Mouse (Mus musculus): ENCODE measurements around the gene Rnase1. TPM values are rescaled to one million over a fixed set of nuclear protein-coding genes. Genes with fewer than 3 reads are reported as not detected.
"Not testable (repeated sequence)": the region's sequence is repeated elsewhere in the genome, so short reads cannot be mapped to it uniquely, and the experiment has no call there.

Rnase1 gene
- polyA plus RNA-seq (2011; ENCODE audit: insufficient read depth, insufficient read length, low replicate concordance, missing spikeins): not detected in 2 replicates

GRCm38 (mm10) chr14:51146685-51147084 is at the start of gene Rnase1:
Rnase1 (minus strand) TSS chr14:51146785.
- H3K27ac ChIP-seq (ENCODE audit: control insufficient read depth, insufficient read depth, low read depth, low read length, poor library complexity): no peak within 1 kb of the TSS
- H3K4me3 ChIP-seq (replicated peaks; ENCODE audit: control insufficient read depth, low read depth, low read length): no peak within 1 kb of the TSS
- WGBS: 83% methylated on average over 2 of the region's 2 CpGs
- TF ChIP-seq CTCF (IDR thresholded peaks at IDR 0.05; ENCODE audit: control insufficient read depth, insufficient read depth, low read length): no peak
- TF ChIP-seq POLR2A (IDR thresholded peaks at IDR 0.05; ENCODE audit: borderline replicate concordance, control insufficient read depth, low read depth, low read length): no peak
- H3K4me1 ChIP-seq (ENCODE audit: control insufficient read depth, insufficient read depth, low read length): no peaks in the 10 kb centered on the region; the same call in 1 of the 2 replicates

- H3K4me1 ChIP-seq (ENCODE audit: control insufficient read depth, insufficient read depth, low read length): no peaks in the 10 kb centered on the region
- H3K27ac ChIP-seq (ENCODE audit: control insufficient read depth, insufficient read depth, low read depth, low read length, poor library complexity): no peak overlapping the region
- H3K4me3 ChIP-seq (replicated peaks; ENCODE audit: control insufficient read depth, low read depth, low read length): no peak overlapping the region
- 87% methylated on average over 4 of the region's 4 CpGs for WGBS
- no peak for TF ChIP-seq POLR2A (IDR thresholded peaks at IDR 0.05; ENCODE audit: borderline replicate concordance, control insufficient read depth, low read depth, low read length)
- no peak for TF ChIP-seq CTCF (IDR thresholded peaks at IDR 0.05; ENCODE audit: control insufficient read depth, insufficient read depth, low read length)
These were observed 49.1 kb upstream of the Rnase1 start for GRCm38 (mm10) chr14:51195681-51196080.

- 67% methylated on average over 2 of the region's 2 CpGs for WGBS
- H3K27ac ChIP-seq (ENCODE audit: control insufficient read depth, insufficient read depth, low read depth, low read length, poor library complexity); H3K4me1 ChIP-seq (ENCODE audit: control insufficient read depth, insufficient read depth, low read length); H3K4me3 ChIP-seq (replicated peaks; ENCODE audit: control insufficient read depth, low read depth, low read length): not testable (repeated sequence)
These were observed 34.5 kb upstream of the Rnase1 start for GRCm38 (mm10) chr14:51181051-51181450.

- 83% methylated on average over 4 of the region's 4 CpGs for WGBS
- TF ChIP-seq POLR2A (IDR thresholded peaks at IDR 0.05; ENCODE audit: borderline replicate concordance, control insufficient read depth, low read depth, low read length) (no peak), CTCF (IDR thresholded peaks at IDR 0.05; ENCODE audit: control insufficient read depth, insufficient read depth, low read length) (no peak)
These were observed 27.3 kb upstream of the Rnase1 start for GRCm38 (mm10) chr14:51173843-51174242.

GRCm38 (mm10) chr14:51172947-51173346 is 26.4 kb upstream of the Rnase1 start:
- not testable (repeated sequence) for H3K4me1 ChIP-seq (ENCODE audit: control insufficient read depth, insufficient read depth, low read length); H3K27ac ChIP-seq (ENCODE audit: control insufficient read depth, insufficient read depth, low read depth, low read length, poor library complexity); H3K4me3 ChIP-seq (replicated peaks; ENCODE audit: control insufficient read depth, low read depth, low read length)
- 56% methylated on average over 4 of the region's 4 CpGs for WGBS

More at GRCm38 (mm10) chr14:51173843-51174242, 27.3 kb upstream of the Rnase1 start:
- Histone ChIP-seq H3K27ac (ENCODE audit: control insufficient read depth, insufficient read depth, low read depth, low read length, poor library complexity) (no peak overlapping the region), H3K4me3 (replicated peaks; ENCODE audit: control insufficient read depth, low read depth, low read length) (no peak overlapping the region), H3K4me1 (ENCODE audit: control insufficient read depth, insufficient read depth, low read length) (no peaks in the 10 kb centered on the region)

- not testable (repeated sequence) for H3K27ac ChIP-seq (ENCODE audit: control insufficient read depth, insufficient read depth, low read depth, low read length, poor library complexity); H3K4me3 ChIP-seq (replicated peaks; ENCODE audit: control insufficient read depth, low read depth, low read length); H3K4me1 ChIP-seq (ENCODE audit: control insufficient read depth, insufficient read depth, low read length)
- peak; percentile 63 for TF ChIP-seq CTCF (IDR thresholded peaks at IDR 0.05; ENCODE audit: control insufficient read depth, insufficient read depth, low read length)
- 44% methylated on average over 9 of the region's 9 CpGs for WGBS
These were observed 25.7 kb upstream of the Rnase1 start for GRCm38 (mm10) chr14:51172095-51172865.

- H3K4me3 ChIP-seq (replicated peaks; ENCODE audit: control insufficient read depth, low read depth, low read length): no peak overlapping the region
- no peak for TF ChIP-seq POLR2A (IDR thresholded peaks at IDR 0.05; ENCODE audit: borderline replicate concordance, control insufficient read depth, low read depth, low read length)
- no peak for TF ChIP-seq CTCF (IDR thresholded peaks at IDR 0.05; ENCODE audit: control insufficient read depth, insufficient read depth, low read length)
- H3K27ac ChIP-seq (ENCODE audit: control insufficient read depth, insufficient read depth, low read depth, low read length, poor library complexity): no peak overlapping the region
- H3K4me1 ChIP-seq (ENCODE audit: control insufficient read depth, insufficient read depth, low read length): no peaks in the 10 kb centered on the region; the same call in 1 of the 2 replicates
These were observed 19.5 kb upstream of the Rnase1 start for GRCm38 (mm10) chr14:51166068-51166467.

GRCm38 (mm10) chr14:51165435-51165834 is 18.9 kb upstream of the Rnase1 start:
- H3K27ac ChIP-seq (ENCODE audit: control insufficient read depth, insufficient read depth, low read depth, low read length, poor library complexity): no peak overlapping the region
- WGBS: 86% methylated on average over 1 of the region's 1 CpGs

GRCm38 (mm10) chr14:51163323-51163722 is 16.7 kb upstream of the Rnase1 start:
- not testable (repeated sequence) for H3K27ac ChIP-seq (ENCODE audit: control insufficient read depth, insufficient read depth, low read depth, low read length, poor library complexity); H3K4me3 ChIP-seq (replicated peaks; ENCODE audit: control insufficient read depth, low read depth, low read length); H3K4me1 ChIP-seq (ENCODE audit: control insufficient read depth, insufficient read depth, low read length)
- 55% methylated on average over 6 of the region's 6 CpGs for WGBS

More at GRCm38 (mm10) chr14:51165435-51165834, 18.9 kb upstream of the Rnase1 start:
- H3K4me1 ChIP-seq (ENCODE audit: control insufficient read depth, insufficient read depth, low read length): no peaks in the 10 kb centered on the region; the same call in 1 of the 2 replicates
- no peak for TF ChIP-seq CTCF (IDR thresholded peaks at IDR 0.05; ENCODE audit: control insufficient read depth, insufficient read depth, low read length)
- TF ChIP-seq POLR2A (IDR thresholded peaks at IDR 0.05; ENCODE audit: borderline replicate concordance, control insufficient read depth, low read depth, low read length): no peak
- H3K4me3 ChIP-seq (replicated peaks; ENCODE audit: control insufficient read depth, low read depth, low read length): no peak overlapping the region

GRCm38 (mm10) chr14:51161976-51162375 is 15.4 kb upstream of the Rnase1 start, which contains the start of gene Rnase2b:
Rnase2b (plus strand) TSS chr14:51162260.
- not testable (repeated sequence) for H3K4me3 ChIP-seq (replicated peaks; ENCODE audit: control insufficient read depth, low read depth, low read length); H3K27ac ChIP-seq (ENCODE audit: control insufficient read depth, insufficient read depth, low read depth, low read length, poor library complexity); H3K4me1 ChIP-seq (ENCODE audit: control insufficient read depth, insufficient read depth, low read length)
- 83% methylated on average over 3 of the region's 3 CpGs for WGBS
